Mouse (Mus musculus) kidney, embryonic 14.5 days (tissue): Measurements from ENCODE around the gene Lsm4. TPM values are rescaled to one million over a fixed set of nuclear protein-coding genes. Genes with fewer than 3 reads are reported as not detected.
A peak's percentile ranks its signal among the peaks of the same experiment; 100 is the strongest.

Source experiments
- ATAC-seq: fragments of 200-750 bp; cut with Nextera tagmentation; 2 replicates; pipeline ENCODE4 v1.8.0; 2017; ENCODE audit warnings: moderate number of reproducible peaks, mild to moderate bottlenecking, moderate TSS enrichment, moderate library complexity; ENCODE audit not compliant: low FRiP score, low TSS enrichment
- H3K27ac ChIP-seq: fragments of 300-500 bp; sonication (generic); 2 replicates; pipeline ENCODE4 v1.5.1; 2014; ENCODE audit warnings: low read depth, mild to moderate bottlenecking, low read length, moderate library complexity, mixed read lengths
- H3K27me3 ChIP-seq: fragments of 300-500 bp; sonication (generic); 2 replicates; pipeline ENCODE4 v1.6.1; 2014; ENCODE audit warnings: mild to moderate bottlenecking, low read length; ENCODE audit not compliant: control insufficient read depth, insufficient read depth
- H3K36me3 ChIP-seq: fragments of 300-500 bp; sonication (generic); 2 replicates; pipeline ENCODE4 v1.6.1; 2014; ENCODE audit warnings: low read length, mixed read lengths; ENCODE audit not compliant: control insufficient read depth, insufficient read depth
- H3K4me1 ChIP-seq: fragments of 300-500 bp; sonication (generic); 2 replicates; pipeline ENCODE4 v1.6.1; 2014; ENCODE audit warnings: low read length, mixed read lengths; ENCODE audit not compliant: control insufficient read depth, insufficient read depth
- H3K4me2 ChIP-seq: fragments of 300-500 bp; sonication (generic); replicated peaks from 2 replicates; pipeline ENCODE4 v1.6.1; 2014; ENCODE audit warnings: low read depth, mild to moderate bottlenecking, low read length
- H3K4me3 ChIP-seq: fragments of 300-500 bp; sonication (generic); 2 replicates; pipeline ENCODE4 v1.5.1; 2014; ENCODE audit warnings: mild to moderate bottlenecking, low read length
- H3K9ac ChIP-seq: fragments of 300-500 bp; sonication (generic); 2 replicates; pipeline ENCODE4 v1.6.1; 2014; ENCODE audit warnings: low read depth, mild to moderate bottlenecking, low read length, moderate library complexity
- H3K9me3 ChIP-seq: fragments of 300-500 bp; sonication (generic); 2 replicates; pipeline ENCODE4 v1.6.1; 2016; ENCODE audit warnings: low read length; ENCODE audit not compliant: control insufficient read depth
- WGBS: fragments of 180-500 bp; shearing (Covaris S2); extraction: QIAGEN DNeasy Blood & Tissue Kit; methylation state at CpG from one replicate; pipeline ENCODE4 v1.1.7; 2014; 5-methylcytosine and 5-hydroxymethylcytosine counted together
- polyA plus RNA-seq: library from polyadenylated mRNA; unstranded; fragments of >200 nt; fragmentation: Nextera tagmentation; extraction: Ambion mirVana; gene quantifications from 2 replicates; pipeline ENCODE4 v1.2.1, GENCODE M21; 2014

Gene Lsm4
- polyA plus RNA-seq, 1 experiment from 2014 or later, result 353 TPM

DNA sequence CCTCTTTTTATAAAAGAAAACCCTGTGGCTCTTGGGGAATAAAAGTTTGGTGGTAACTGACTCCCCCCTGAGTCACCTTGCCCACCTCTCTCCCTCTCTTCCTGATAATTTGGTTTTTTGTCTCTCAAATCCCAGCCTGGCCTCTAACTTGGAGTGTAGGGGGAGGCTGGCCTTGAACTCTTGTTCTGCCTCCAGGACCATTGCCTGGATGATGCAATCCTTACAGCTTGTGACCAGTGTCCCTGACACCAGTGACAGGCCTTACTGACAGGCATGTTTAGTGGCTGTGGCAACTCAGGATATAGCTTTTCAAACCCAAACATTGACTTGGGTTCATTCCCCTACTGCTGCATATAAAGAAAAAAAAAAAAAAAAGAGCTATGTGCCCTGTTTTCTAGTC is 26.3 kb upstream of the Lsm4 start:
- Histone ChIP-seq H3K9me3 (no peaks in the 10 kb centered on the region), H3K27ac (no peak overlapping the region), H3K4me2 (no peak overlapping the region), H3K4me3 (no peak overlapping the region), H3K9ac (0 out of 2 replicates have a peak overlapping the region, but pooled peaks have one; percentile 12), H3K4me1 (peaks cover 34% of the 10 kb centered on the region), H3K27me3 (no peaks in the 10 kb centered on the region), H3K36me3 (peaks cover 19% of the 10 kb centered on the region)
- no peak for ATAC-seq

DNA sequence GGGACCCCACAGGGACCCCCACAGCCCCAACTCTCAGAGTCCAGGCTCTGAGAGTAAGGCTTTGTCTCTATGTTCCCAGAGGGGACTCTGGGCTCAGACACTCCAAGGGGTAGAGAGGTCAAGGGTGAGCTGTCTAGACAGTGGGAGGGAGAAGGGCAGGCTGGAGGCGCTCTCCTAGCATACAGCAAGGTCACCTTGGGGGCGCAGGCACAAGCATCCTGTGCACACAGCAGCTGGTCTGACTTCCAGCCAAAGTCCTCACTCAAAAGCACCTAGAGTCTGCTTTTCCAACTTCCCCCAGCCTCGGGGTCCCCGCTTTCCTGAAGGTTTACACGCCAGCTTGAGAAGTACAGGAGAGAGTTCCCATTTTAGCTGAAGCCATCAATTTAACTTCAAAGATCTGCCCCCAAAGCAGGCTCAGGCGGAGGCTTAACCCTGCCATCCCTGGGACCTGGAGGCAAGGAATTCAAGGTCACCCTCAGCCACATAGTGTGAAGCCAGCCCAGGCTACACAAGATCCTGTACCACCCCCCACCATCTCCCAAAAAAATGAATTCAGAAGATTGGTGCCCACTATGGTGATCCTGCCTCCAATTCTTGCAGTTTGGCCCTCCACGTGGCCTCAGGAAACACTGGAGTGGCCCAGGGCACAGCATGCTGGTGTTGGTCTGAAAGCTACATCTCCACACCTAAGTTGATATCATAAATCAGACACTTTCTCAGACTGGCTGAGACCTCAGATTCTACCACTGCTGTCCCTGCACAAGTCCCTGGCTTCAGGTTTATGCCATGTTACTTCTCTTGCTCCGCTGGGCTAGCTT is 25.5 kb upstream of the Lsm4 start:
- peak; percentile 41 for ATAC-seq
- WGBS, result 31% methylated on average over 8 of the region's 8 CpGs
- no peak overlapping the region; the same call in 1 of the 2 replicates for H3K27ac ChIP-seq
- H3K27me3 ChIP-seq, result no peaks in the 10 kb centered on the region
- H3K9me3 ChIP-seq, result no peaks in the 10 kb centered on the region
- H3K36me3 ChIP-seq, result peaks cover 21% of the 10 kb centered on the region
- H3K4me3 ChIP-seq, result no peak overlapping the region
- H3K9ac ChIP-seq, result peak overlapping the region; percentile 37; the same call in 1 of the 2 replicates
- no peak overlapping the region for H3K4me2 ChIP-seq
- H3K4me1 ChIP-seq, result peaks cover 34% of the 10 kb centered on the region

DNA sequence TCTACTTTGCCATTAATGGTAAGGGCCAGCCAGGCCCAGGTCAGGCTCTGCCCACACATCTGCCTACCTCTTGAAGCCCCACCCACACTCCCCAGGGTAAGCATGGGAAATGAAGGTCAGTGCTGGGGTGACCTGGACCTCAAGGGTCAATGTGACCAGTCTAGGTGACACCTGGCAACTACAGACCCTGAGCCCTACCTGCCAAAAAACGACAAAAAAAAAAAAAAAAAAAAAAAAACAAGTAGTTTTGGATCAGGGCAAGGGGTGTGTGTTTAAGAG is 24.9 kb upstream of the Lsm4 start:
- WGBS, result 25% methylated on average over 1 of the region's 1 CpGs
- Histone ChIP-seq H3K27ac (no peak overlapping the region), H3K9ac (no peak overlapping the region), H3K4me3 (no peak overlapping the region), H3K4me2 (no peak overlapping the region), H3K9me3 (no peaks in the 10 kb centered on the region), H3K27me3 (no peaks in the 10 kb centered on the region), H3K4me1 (peaks cover 34% of the 10 kb centered on the region), H3K36me3 (peaks cover 21% of the 10 kb centered on the region)
- ATAC-seq, result no peak

DNA sequence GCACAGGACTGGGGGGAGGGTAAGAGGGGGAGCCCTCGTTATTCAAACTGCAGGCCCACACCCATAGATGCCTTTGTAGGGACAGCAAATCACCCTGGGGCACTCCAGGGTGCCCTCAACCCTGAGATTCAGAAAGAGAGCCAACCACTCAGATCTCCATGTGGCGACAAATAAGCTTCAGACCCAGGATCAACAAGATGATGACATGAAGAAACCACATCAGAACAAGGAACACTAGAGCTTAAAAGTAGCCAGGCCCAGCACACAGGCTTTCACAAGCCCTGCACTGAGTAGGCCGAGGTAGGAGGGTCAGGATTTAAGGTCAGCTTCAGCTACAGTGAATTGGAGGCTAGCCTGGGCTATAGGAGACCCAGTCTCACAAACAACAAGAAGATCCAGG is 24.1 kb upstream of the Lsm4 start:
- ATAC-seq, result no peak
- H3K27me3 ChIP-seq, result no peaks in the 10 kb centered on the region
- 63% methylated on average over 3 of the region's 3 CpGs for WGBS
- peaks cover 21% of the 10 kb centered on the region for H3K36me3 ChIP-seq
- no peak overlapping the region for H3K27ac ChIP-seq
- no peaks in the 10 kb centered on the region for H3K9me3 ChIP-seq
- H3K4me1 ChIP-seq, result peaks cover 34% of the 10 kb centered on the region
- H3K4me3 ChIP-seq, result no peak overlapping the region
- no peak overlapping the region for H3K9ac ChIP-seq
- H3K4me2 ChIP-seq, result no peak overlapping the region

DNA sequence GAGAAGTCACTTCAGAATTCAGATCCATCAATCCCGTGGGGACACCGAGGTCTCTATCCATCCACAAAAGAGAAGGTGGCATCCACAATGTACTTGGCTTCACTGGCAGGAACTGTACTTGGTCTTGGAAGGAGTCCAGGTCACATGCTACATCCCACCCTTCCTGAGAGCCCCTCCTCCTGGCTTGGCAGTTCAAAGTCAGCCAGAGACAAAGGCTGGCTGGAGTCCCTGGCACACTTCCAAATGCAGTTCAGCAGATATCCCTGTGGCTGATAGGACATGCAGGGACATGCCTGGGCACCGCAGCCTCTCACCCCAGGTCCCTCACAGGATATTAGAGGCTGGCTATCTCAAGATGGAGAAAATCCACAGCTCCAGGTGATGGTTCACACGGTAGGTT is 23.7 kb upstream of the Lsm4 start:
- H3K4me1 ChIP-seq, result peaks cover 34% of the 10 kb centered on the region
- no peaks in the 10 kb centered on the region for H3K27me3 ChIP-seq
- H3K9ac ChIP-seq, result no peak overlapping the region
- 70% methylated on average over 4 of the region's 4 CpGs for WGBS
- no peaks in the 10 kb centered on the region for H3K9me3 ChIP-seq
- ATAC-seq, result peak; percentile 26; the same call in 1 of the 2 replicates
- no peak overlapping the region for H3K4me2 ChIP-seq
- peaks cover 21% of the 10 kb centered on the region for H3K36me3 ChIP-seq
- no peak overlapping the region for H3K4me3 ChIP-seq
- H3K27ac ChIP-seq, result peak overlapping the region; percentile 32; the same call in 1 of the 2 replicates

DNA sequence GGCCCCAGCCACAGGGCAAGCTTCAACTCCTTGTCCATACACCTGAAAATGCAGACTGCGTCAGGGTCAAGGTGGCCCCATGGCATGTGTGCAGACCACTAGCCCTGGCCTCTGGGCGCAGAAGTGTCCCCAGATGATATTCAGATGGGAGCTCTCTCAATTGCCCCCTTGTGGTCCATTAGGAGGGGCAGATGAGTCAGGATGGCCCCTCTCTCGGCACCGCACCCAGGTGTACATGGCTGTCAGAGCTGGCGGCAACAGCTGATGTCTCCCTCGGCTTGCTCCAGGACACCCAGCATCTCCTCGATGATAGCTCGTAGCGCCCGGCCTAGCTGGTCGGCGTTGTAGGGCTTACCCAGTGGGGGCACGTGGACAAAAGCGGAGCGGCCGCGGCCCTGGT is 22.7 kb upstream of the Lsm4 start:
- no peaks in the 10 kb centered on the region for H3K9me3 ChIP-seq
- H3K4me1 ChIP-seq, result peaks cover 34% of the 10 kb centered on the region
- H3K4me3 ChIP-seq, result no peak overlapping the region
- no peaks in the 10 kb centered on the region for H3K27me3 ChIP-seq
- peaks cover 29% of the 10 kb centered on the region for H3K36me3 ChIP-seq
- H3K27ac ChIP-seq, result no peak overlapping the region
- 94% methylated on average over 17 of the region's 17 CpGs for WGBS
- no peak overlapping the region for H3K9ac ChIP-seq
- ATAC-seq, result no peak
- H3K4me2 ChIP-seq, result no peak overlapping the region

DNA sequence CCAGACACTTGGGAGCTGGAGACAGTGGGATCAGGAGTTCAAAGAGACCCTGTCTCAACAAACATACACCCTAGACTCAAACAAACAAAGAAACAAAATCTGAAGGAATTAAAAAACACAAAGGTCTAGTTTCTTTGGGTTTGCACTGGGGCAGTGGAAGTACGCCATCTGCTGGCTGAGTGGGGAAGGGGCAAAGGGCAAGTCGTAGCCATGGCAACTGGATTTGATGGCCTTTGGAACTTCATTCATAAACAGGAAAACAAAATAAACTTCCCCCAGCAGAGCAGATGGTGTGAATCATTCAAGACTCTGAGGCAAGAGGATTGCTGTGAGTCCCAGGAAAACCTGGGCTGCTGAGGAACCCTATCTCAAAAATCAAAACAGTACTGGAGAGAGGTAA is 19.8 kb upstream of the Lsm4 start:
- Histone ChIP-seq H3K4me2 (no peak overlapping the region), H3K27ac (no peak overlapping the region), H3K4me3 (no peak overlapping the region), H3K36me3 (peaks cover 40% of the 10 kb centered on the region), H3K9ac (no peak overlapping the region), H3K9me3 (no peaks in the 10 kb centered on the region), H3K27me3 (no peaks in the 10 kb centered on the region), H3K4me1 (peaks cover 8% of the 10 kb centered on the region)
- ATAC-seq, result no peak
- WGBS, result 58% methylated on average over 2 of the region's 2 CpGs

DNA sequence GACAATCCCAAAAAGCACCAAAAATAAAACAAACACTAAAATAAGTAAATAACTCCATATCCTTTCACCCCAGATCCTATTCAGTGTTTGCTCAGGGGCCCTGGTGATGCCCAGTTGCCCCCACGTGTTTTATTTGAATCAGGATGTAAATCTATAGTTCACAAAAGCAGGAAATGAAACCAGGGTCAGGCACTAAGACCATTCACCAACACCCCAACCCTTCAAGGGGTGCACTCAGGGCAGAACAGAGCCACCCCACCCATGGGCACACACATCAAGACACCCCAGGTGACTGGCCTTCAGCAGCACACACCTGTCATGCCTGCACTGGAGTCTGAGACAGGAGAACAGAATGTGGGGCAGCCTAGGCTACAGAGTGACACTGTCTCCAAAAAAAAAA is 18.9 kb upstream of the Lsm4 start:
- H3K36me3 ChIP-seq, result peaks cover 40% of the 10 kb centered on the region
- ATAC-seq, result no peak
- H3K27me3 ChIP-seq, result no peaks in the 10 kb centered on the region
- H3K4me1 ChIP-seq, result peaks cover 13% of the 10 kb centered on the region
- no peak overlapping the region for H3K4me3 ChIP-seq
- no peak overlapping the region for H3K27ac ChIP-seq
- no peak overlapping the region for H3K4me2 ChIP-seq
- WGBS, result 54% methylated on average over 1 of the region's 1 CpGs
- no peaks in the 10 kb centered on the region for H3K9me3 ChIP-seq
- H3K9ac ChIP-seq, result no peak overlapping the region

DNA sequence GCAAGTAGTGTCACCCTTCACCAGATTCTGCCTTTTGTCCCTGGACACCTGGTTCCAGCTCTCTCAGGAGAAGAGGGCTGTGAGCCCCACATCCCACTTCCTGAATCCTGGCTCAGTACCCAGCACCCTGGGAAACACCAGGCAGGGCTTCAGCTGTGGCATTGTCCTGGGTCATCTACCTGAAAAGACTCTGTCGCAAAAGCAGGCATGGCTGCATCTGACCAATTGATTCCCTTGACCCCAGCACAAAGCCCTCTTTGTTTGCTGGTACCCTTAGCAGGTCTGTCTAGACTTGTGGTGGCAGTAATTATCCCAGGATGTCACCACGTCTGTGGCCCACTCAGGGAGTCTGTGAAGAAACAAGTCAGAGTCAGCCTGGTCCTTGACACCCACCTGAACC is 17.6 kb upstream of the Lsm4 start:
- Histone ChIP-seq H3K36me3 (peaks cover 33% of the 10 kb centered on the region), H3K4me3 (no peak overlapping the region), H3K27ac (no peak overlapping the region), H3K4me2 (no peak overlapping the region), H3K4me1 (peaks cover 8% of the 10 kb centered on the region), H3K9me3 (no peaks in the 10 kb centered on the region), H3K9ac (no peak overlapping the region), H3K27me3 (no peaks in the 10 kb centered on the region)
- WGBS, result 64% methylated on average over 2 of the region's 2 CpGs
- no peak for ATAC-seq
